Mouse (Mus musculus) megakaryocyte, embryonic 14.5 days (primary cell): ENCODE measurements at regions not wholly inside any gene's neighbourhood (a gene's known extent, or its start where the extent isn't known, plus 50 kb on each side); places are given as distances from the start of the nearest gene placed in this dataset.

Experiments
- FLI1 ChIP-seq: IDR thresholded peaks from 2 replicates; pipeline ENCODE4 v1.6.1; 2012; ENCODE audit warnings: low read length, inconsistent platforms, mixed read lengths
- GATA1 ChIP-seq: IDR thresholded peaks from 3 replicates; pipeline ENCODE4 v1.6.1; 2012; ENCODE audit warnings: mixed read lengths, low read length, inconsistent platforms, borderline replicate concordance

- no peak for TF ChIP-seq GATA1
- TF ChIP-seq FLI1: no peak
Measured at GRCm38 (mm10) chr13:39894159-39894558, 467.1 kb downstream of the Ofcc1 start.
